Mouse (Mus musculus): Measurements from ENCODE around the gene Rab33b.

- peak; percentile 53; the same call in 1 of the 2 replicates for TF ChIP-seq CTCF (IDR thresholded peaks at IDR 0.05; ENCODE audit: control insufficient read depth, insufficient read depth, insufficient replicate concordance, low read depth, low read length)
- TF ChIP-seq POLR2A (IDR thresholded peaks at IDR 0.05; ENCODE audit: control insufficient read depth, low read depth, low read length) = no peak
Measured at GRCm38 (mm10) chr3:51510903-51511302, 27.2 kb downstream of the Rab33b start.
